Mouse (Mus musculus) cerebellum, postnatal 14 days (tissue): ENCODE results near the gene Mcmbp.

Source experiments
- DNase-seq, 2 experiments: peaks; one replicate each; pipeline ENCODE4 v3.0.0; 2021; ENCODE audit warnings: mixed read lengths in 2 of 2

Gene Mcmbp

GRCm38 (mm10) chr7:128740334-128740733, at the start of gene Mcmbp:
Gene Mcmbp (minus strand): TSS chr7:128740495.
- DNase-seq = peak; percentile 98 to 99

DNA sequence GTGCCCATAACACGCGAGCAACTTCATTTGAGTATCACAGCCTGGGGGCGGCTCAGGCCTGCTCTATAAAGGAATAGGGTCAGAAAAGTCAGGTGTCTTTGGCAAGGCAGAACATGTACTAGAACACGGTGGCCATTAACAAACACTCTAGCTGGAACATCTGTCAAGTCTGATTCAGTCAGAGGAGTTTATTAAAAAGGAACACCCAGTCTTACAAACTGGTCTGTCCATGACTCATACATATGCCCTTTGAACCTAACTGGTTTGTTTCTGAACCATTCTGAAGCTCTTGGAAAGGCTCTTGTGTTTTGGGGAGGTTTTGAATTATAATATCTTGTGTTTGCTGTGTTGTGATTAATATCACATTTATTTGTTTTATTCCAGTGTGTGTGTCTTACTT, 49.8 kb upstream of the Mcmbp start:
- DNase-seq = no peak

- no peak for DNase-seq
These were observed 41.6 kb upstream of the Mcmbp start for GRCm38 (mm10) chr7:128781846-128782245.

GRCm38 (mm10) chr7:128779305-128779704, 39.0 kb upstream of the Mcmbp start:
- DNase-seq = peak; percentile 76 to 85

- no peak for DNase-seq
These were observed 36.9 kb upstream of the Mcmbp start for GRCm38 (mm10) chr7:128777201-128777600.

GRCm38 (mm10) chr7:128766696-128767095, 26.4 kb upstream of the Mcmbp start:
- DNase-seq = peak in 1 of 2 experiments; percentile 42

GRCm38 (mm10) chr7:128758948-128759347, 18.7 kb upstream of the Mcmbp start:
- no peak for DNase-seq

GRCm38 (mm10) chr7:128755396-128755795, 15.1 kb upstream of the Mcmbp start:
- DNase-seq = no peak

- DNase-seq = no peak
These were observed 11.7 kb upstream of the Mcmbp start for GRCm38 (mm10) chr7:128752012-128752411.

GRCm38 (mm10) chr7:128750296-128750695, 10.0 kb upstream of the Mcmbp start:
- peak; percentile 80 to 83 for DNase-seq

- DNase-seq = peak; percentile 33 to 45
These were observed 8.5 kb upstream of the Mcmbp start for GRCm38 (mm10) chr7:128748758-128749157.

GRCm38 (mm10) chr7:128746151-128746550, 5.9 kb upstream of the Mcmbp start:
- DNase-seq = peak in 1 of 2 experiments; percentile 43

DNA sequence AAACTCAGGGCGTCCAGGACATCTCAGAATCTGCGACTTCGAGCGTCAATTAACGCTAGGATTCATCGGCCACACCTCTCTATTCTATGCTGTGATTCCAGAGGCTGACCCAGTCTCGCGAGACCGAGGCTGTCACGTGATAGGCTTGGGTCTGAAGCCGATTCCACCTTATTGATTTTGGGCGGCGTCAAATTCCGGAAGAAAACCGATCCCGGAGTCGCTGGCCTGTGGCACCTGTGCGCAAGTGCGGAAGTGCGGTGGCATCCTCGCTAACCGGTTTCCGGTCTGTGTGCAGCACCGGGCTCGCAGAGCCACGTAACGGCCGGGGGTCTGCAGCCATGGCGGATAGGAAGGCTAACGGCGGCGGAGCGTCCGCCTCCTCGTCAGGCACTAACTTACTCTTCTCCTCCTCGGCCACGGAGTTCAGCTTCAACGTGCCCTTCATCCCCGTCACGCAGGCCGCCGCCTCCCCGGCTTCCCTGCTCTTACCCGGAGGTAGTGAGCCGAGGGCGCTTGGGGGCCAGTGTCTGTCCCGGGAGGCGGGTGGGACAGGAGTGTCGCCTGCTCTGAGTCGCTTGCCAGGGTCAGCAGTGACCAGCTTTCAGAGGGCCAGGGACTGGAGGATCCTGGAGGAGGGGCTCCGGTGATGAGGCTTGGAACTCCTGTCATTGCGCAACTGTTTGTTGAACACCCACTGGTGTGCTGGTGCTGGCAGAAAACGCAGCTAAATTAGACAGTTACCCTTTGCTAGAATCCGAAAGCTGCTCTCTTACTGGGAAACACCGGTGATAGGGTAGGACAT, 4.6 kb upstream of the Mcmbp start, which contains the start of gene Sec23ip:
Sec23ip (plus strand) TSS at position 260 of the 802 bp plus-strand sequence.
- DNase-seq = peak; percentile 98

GRCm38 (mm10) chr7:128743898-128744297, 3.6 kb upstream of the Mcmbp start:
- DNase-seq = no peak

DNA sequence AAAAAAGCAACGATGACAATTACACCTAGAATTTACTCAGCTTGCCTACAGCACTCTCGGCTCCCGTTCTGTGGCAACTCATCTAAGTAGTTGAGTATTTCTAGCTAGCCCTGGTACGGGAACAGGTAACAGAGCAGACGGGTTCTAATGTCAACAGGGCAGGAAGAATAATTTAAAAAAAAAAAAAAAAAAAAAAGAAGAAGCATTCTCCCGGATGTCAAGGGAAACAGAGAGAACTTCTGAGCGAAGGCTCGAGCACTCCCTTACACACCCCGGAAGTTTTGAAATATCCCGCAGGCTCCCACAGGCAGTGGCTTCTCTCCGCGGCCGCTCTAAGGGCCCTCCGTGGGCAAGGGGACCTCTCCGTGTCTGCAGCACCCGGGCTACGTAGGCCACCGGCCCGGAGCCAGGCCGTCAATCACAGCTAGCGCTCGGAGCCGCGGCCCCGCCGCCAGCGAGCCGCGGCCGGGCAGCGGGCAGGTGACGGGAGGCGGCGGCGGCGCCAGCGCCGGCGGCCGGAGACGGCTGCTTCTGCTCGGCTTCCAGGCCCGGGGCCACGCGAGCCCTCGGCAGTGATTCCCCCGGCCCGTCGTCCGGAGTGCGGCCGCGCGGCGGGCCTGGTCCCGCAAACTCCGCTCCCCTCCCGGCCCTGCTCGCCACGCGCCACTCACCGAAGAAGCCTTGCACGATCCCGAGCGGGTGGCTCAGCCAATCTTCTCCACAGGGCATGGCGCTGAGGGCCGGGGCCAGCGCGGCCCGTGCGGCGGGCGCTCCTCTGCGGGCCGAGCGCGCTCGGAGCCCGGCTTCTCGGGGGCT, 625 bp downstream of the Mcmbp start:
- DNase-seq = peak; percentile 25 to 62

GRCm38 (mm10) chr7:128739116-128739461, 1.2 kb downstream of the Mcmbp start:
- DNase-seq = no peak

DNA sequence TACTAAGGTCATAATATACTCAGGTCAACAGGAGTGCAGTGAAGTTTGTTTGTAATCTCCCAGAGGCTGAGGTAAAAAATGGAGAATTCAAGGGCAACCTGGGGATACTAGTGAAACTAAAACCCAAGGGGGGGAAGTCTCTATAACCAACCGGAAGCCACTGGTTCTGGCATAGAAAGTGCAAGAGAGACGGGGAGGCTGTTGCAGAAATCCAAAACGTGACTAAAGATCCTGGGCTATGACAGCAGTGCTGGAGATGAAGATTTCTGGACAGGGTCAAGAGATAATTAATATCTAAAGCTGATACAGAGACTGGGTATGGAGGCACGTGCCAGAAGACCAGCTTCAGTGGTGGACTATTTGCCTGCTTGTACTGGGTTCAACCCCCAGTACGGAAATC, 2.3 kb downstream of the Mcmbp start:
- no peak for DNase-seq

GRCm38 (mm10) chr7:128731585-128731984, 8.7 kb downstream of the Mcmbp start:
- DNase-seq = no peak

GRCm38 (mm10) chr7:128728738-128729137, 11.6 kb downstream of the Mcmbp start:
- no peak for DNase-seq

- DNase-seq = no peak
These were observed 12.6 kb downstream of the Mcmbp start for GRCm38 (mm10) chr7:128727701-128728100.

DNA sequence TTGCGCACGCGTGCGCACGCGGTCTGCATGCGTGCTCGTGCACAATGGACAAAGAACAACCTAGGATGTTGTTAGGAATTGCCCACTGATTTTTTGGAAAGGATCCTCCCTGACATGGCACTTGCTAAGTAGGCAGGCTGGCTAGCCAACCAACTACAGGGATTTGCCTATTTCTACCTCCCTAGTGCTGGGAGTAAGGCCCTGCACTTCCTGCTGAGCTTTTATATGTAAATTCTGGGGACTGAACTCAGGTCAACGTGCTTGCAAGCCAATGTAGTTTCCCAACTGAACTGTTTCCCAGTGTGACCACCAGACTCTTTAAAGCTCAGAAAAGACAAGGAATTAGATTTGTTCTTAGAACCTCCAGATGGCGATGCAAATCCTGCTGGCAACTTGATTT, 13.3 kb downstream of the Mcmbp start:
- DNase-seq = peak in 1 of 2 experiments; percentile 39

- DNase-seq = no peak
These were observed 15.1 kb downstream of the Mcmbp start for GRCm38 (mm10) chr7:128725189-128725588.

- DNase-seq = peak; percentile 78 to 83
These were observed 15.5 kb downstream of the Mcmbp start for GRCm38 (mm10) chr7:128724761-128725160.

DNA sequence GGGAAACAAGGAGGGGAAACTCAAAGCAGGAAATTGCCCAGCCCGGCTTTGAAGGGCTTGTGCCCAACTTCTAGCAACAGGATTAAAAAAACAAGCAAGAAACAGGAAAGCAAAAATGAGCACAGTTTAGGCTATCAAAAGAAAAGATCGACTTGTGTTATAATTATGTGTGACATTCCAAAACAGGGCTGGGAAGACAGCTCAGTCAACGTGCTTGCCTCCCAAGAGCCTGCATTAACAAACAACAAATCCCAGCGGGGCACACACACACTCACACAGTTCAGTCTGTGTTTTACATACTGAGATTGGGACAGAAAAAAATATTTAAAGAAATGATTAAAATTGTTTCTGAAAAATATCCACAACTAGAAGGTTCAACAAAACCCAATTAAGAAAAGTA, 22.3 kb downstream of the Mcmbp start:
- no peak for DNase-seq
